Mouse (Mus musculus): ENCODE results near the gene Gm10392. TPM values are rescaled to one million over a fixed set of nuclear protein-coding genes. Genes with fewer than 3 reads are reported as not detected.

Gm10392 gene
- polyA plus RNA-seq (2012; rRNA removed) = not detected in 2 replicates

GRCm38 (mm10) chr11:77519043-77519442 lies at the start of gene Gm10392:
Gene Gm10392 (minus strand): TSS chr11:77519198.

GRCm38 (mm10) chr11:77515637-77516552 lies 3.1 kb downstream of the Gm10392 start, which contains the start of gene Trp53i13:
Gene Trp53i13 (minus strand): TSS chr11:77515980.

GRCm38 (mm10) chr11:77514832-77515636 lies 4.0 kb downstream of the Gm10392 start, which contains the start of gene Abhd15:
Gene Abhd15 (plus strand): TSS chr11:77515121.

GRCm38 (mm10) chr11:77493512-77494343 lies 25.3 kb downstream of the Gm10392 start, which contains the start of gene Git1:
Gene Git1 (plus strand): TSS chr11:77493562.

GRCm38 (mm10) chr11:77489591-77490235 lies 29.3 kb downstream of the Gm10392 start, which contains the start of gene Ankrd13b:
Gene Ankrd13b (minus strand): TSS chr11:77489678.

Other genes with a start within 250 kb of the Gm10392 start
- gene Coro6, start 56.8 kb downstream of the Gm10392 start, polyA plus RNA-seq (2012; rRNA removed) = 0.09 and 0.23 TPM in 2 replicates
- 3.4 and 3.6 TPM in 2 replicates for gene Ankrd13b, start 29.5 kb downstream of the Gm10392 start, polyA plus RNA-seq (2012; rRNA removed)
- gene Git1, start 25.6 kb downstream of the Gm10392 start, polyA plus RNA-seq (2012; rRNA removed) = 6.0 and 6.9 TPM in 2 replicates
- 0.72 and 0.92 TPM in 2 replicates for gene Abhd15, start 4.1 kb downstream of the Gm10392 start, polyA plus RNA-seq (2012; rRNA removed)
- gene Trp53i13, start 3.2 kb downstream of the Gm10392 start, polyA plus RNA-seq (2012; rRNA removed) = 2.6 and 2.7 TPM in 2 replicates
- 3.7 and 4.5 TPM in 2 replicates for gene Taok1, start 88.6 kb upstream of the Gm10392 start, polyA plus RNA-seq (2012; rRNA removed)
- gene Nufip2, start 167.0 kb upstream of the Gm10392 start, polyA plus RNA-seq (2012; rRNA removed) = 8.2 and 10.0 TPM in 2 replicates
- gene Cryba1, start 206.1 kb upstream of the Gm10392 start, polyA plus RNA-seq (2012; rRNA removed) = not detected in 2 replicates
- gene Myo18a, start 244.0 kb upstream of the Gm10392 start, polyA plus RNA-seq (2012; rRNA removed) = 11.7 and 14.6 TPM in 2 replicates

Measured in liver, embryonic 14 days (tissue).